Comparison of ENCODE assay signal across 13 mouse cellular contexts in the genomic region with DNA sequence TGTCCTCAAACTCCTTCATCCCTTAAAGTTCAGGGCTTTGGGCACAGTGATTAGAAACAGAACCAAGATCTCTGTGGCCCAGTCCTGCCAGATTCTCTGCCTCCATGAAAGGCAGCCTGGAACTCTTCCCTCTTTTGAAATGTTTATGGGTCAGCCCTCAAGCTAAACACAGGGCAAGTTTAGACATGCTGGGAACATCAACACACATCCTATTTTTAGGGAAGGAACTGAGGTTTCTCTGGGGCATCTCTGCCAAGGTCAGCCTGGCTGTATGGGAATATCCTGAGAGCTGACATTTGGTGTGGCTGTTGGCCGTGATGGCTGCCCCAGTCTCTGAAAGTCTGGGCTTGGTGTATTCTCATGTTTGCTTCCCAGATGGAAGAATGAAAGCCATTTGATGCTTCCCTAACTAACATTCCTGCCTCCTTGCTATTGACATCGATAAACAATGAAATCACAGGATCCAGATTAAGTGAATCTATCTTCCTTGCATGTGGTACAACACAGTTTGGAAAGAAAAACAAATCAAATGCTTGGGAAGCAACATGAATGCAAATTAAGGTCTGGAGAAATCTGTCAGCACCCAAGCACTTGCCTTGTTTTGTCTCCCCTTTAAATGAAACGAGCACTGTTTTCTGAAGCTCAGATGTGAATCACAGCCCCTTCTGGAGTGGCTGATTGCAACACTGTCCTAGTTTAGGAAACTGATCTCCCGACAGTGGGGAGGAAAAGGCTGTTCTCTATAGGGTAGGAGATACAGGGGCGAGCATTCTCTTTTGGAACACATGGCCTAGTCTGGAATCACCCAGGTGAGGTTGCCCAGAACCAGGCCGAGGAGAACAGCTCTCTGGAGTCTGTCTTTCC. TPM values are rescaled to one million over a fixed set of nuclear protein-coding genes. Genes with fewer than 3 reads are reported as not detected.
DNase-seq lines count a peak whose midpoint lies in the region; ATAC-seq and TF ChIP-seq lines count a peak whose summit lies in the region.
"Had no signal": no experiment of that assay in that cellular context is flagged by ENCODE, and none has a peak within 500 bp of the region (broad histone marks: within the 10 kb centered on the region; RNA-seq: fewer than 3 reads in every experiment).

No protein-coding gene starts in this region.

- no peak for TF ChIP-seq CTCF in forebrain, postnatal 0 days (IDR thresholded peaks at IDR 0.05; ENCODE audit: low read depth)
- TF ChIP-seq CTCF in lung, adult 2 months (IDR thresholded peaks at IDR 0.05; ENCODE audit: insufficient read depth, low read length): no peak
- TF ChIP-seq CTCF in small intestine, adult 2 months (IDR thresholded peaks at IDR 0.05; ENCODE audit: extremely low read depth, insufficient read length, insufficient replicate concordance, low read depth, low read length): no peak

- H3K9ac ChIP-seq in forebrain, postnatal 0 days: no peak overlapping the region
- H3K9ac ChIP-seq: heart, embryonic 12.5 days; liver, embryonic 14.5 days; stomach, embryonic 15.5 days had no signal

- WGBS in forebrain, postnatal 0 days: 40% methylated on average over 6 of the region's 6 CpGs
- WGBS in forebrain, embryonic 10.5 days: 74% methylated on average over 6 of the region's 6 CpGs
- 39% methylated on average over 6 of the region's 6 CpGs for WGBS in lung, adult 2 months
- 56% methylated on average over 6 of the region's 6 CpGs for WGBS in small intestine, adult 2 months

- H3K4me3 ChIP-seq in forebrain, postnatal 0 days (ENCODE audit: low read depth, low read length): no peak overlapping the region
- H3K4me3 ChIP-seq in forebrain, embryonic 10.5 days: no peak overlapping the region
- H3K4me3 ChIP-seq in lung, adult 2 months (replicated peaks; ENCODE audit: extremely low read depth, low read depth, low read length): no peak overlapping the region
- no peak overlapping the region for H3K4me3 ChIP-seq in small intestine, adult 2 months (ENCODE audit: low read depth, low read length)
- H3K4me3 ChIP-seq: heart, embryonic 12.5 days; stomach, embryonic 15.5 days had no signal

- TF ChIP-seq POLR2A in lung, adult 2 months (IDR thresholded peaks at IDR 0.05; ENCODE audit: borderline replicate concordance, extremely low read depth, low read depth, low read length): no peak
- TF ChIP-seq POLR2A in small intestine, adult 2 months (IDR thresholded peaks at IDR 0.05; ENCODE audit: low read depth, low read length): no peak

- H3K36me3 ChIP-seq in forebrain, postnatal 0 days (ENCODE audit: insufficient read depth): no peaks in the 10 kb centered on the region
- no peaks in the 10 kb centered on the region for H3K36me3 ChIP-seq in forebrain, embryonic 10.5 days (replicated peaks)
- H3K36me3 ChIP-seq in small intestine, adult 2 months (ENCODE audit: control insufficient read depth, insufficient read depth, low read length): no peaks in the 10 kb centered on the region
- H3K36me3 ChIP-seq: heart, embryonic 12.5 days; stomach, embryonic 15.5 days had no signal

- ATAC-seq in forebrain, postnatal 0 days: peak; percentile 66; the same call in 1 of the 2 replicates

- peak; percentile 23 for DNase-seq in forebrain, postnatal 0 days
- no peak for DNase-seq in forebrain, embryonic 10.5 days (ENCODE audit: extremely low spot score, low spot score)
- peak; percentile 27 to 51 for DNase-seq in lung, adult 18-20 months
- DNase-seq in lung, adult 2 months: no peak
- peak; percentile 65 to 69 for DNase-seq in cerebellum, postnatal 36 days
- DNase-seq in MN1 (ENCODE audit: low spot score): no peak
- DNase-seq in kidney, postnatal 4 days: no peak
- DNase-seq: kidney, adult 18-20 months; retina, postnatal 1 day had no signal

- H3K27me3 ChIP-seq in forebrain, postnatal 0 days (ENCODE audit: insufficient read depth, low read length): no peaks in the 10 kb centered on the region
- H3K27me3 ChIP-seq in forebrain, embryonic 10.5 days (ENCODE audit: poor library complexity, severe bottlenecking): no peaks in the 10 kb centered on the region
- no peaks in the 10 kb centered on the region for H3K27me3 ChIP-seq in small intestine, adult 2 months (ENCODE audit: control insufficient read depth, insufficient read depth, low read length)
- H3K27me3 ChIP-seq: heart, embryonic 12.5 days; stomach, embryonic 15.5 days had no signal

- no peak overlapping the region for H3K4me2 ChIP-seq in forebrain, postnatal 0 days (ENCODE audit: low read depth)
- H3K4me2 ChIP-seq: heart, embryonic 12.5 days; stomach, embryonic 15.5 days had no signal

- 0 out of 2 replicates have a peak overlapping the region, but pooled peaks have one; percentile 40 for H3K27ac ChIP-seq in forebrain, postnatal 0 days (ENCODE audit: low read depth, low read length)
- no peak overlapping the region for H3K27ac ChIP-seq in forebrain, embryonic 10.5 days
- H3K27ac ChIP-seq in small intestine, adult 2 months (ENCODE audit: insufficient read depth, low read depth, low read length): peak overlapping the region; percentile 57
- H3K27ac ChIP-seq: liver, embryonic 14.5 days; stomach, embryonic 15.5 days had no signal

- 0 out of 2 replicates have a peak, but pooled peaks cover 7% of the 10 kb centered on the region for H3K4me1 ChIP-seq in forebrain, postnatal 0 days (ENCODE audit: insufficient read depth)
- no peaks in the 10 kb centered on the region for H3K4me1 ChIP-seq in forebrain, embryonic 10.5 days
- H3K4me1 ChIP-seq in lung, adult 2 months (ENCODE audit: control insufficient read depth, insufficient read depth, low read length): no peaks in the 10 kb centered on the region
- no peaks in the 10 kb centered on the region for H3K4me1 ChIP-seq in small intestine, adult 2 months (ENCODE audit: control insufficient read depth, insufficient read depth, insufficient read length, low read length)
- H3K4me1 ChIP-seq: stomach, embryonic 15.5 days had no signal

- no peaks in the 10 kb centered on the region for H3K9me3 ChIP-seq in forebrain, postnatal 0 days (ENCODE audit: low read length)
- no peaks in the 10 kb centered on the region for H3K9me3 ChIP-seq in forebrain, embryonic 10.5 days
- H3K9me3 ChIP-seq: heart, embryonic 12.5 days; stomach, embryonic 15.5 days had no signal

RNA-seq across cellular contexts. Expression of a gene that starts 37.7 kb away (rescaled TPM):
- total RNA-seq in forebrain, postnatal 0 days (2014; rRNA removed): 129 and 142 TPM in 2 replicates
- 62.0 and 81.8 TPM in 2 replicates for polyA plus RNA-seq in forebrain, postnatal 0 days (2015; fragmentation: Nextera tagmentation; extraction: Ambion mirVana)
- 8.0 and 8.7 TPM in 2 replicates for polyA plus RNA-seq in forebrain, embryonic 10.5 days (2016; fragmentation: Nextera tagmentation; extraction: Ambion mirVana)
- 6.0 and 7.6 TPM in 2 replicates for polyA plus RNA-seq in lung, adult 2 months (2012; rRNA removed)
- polyA plus RNA-seq in small intestine, adult 2 months (2012; rRNA removed): 0.35 and 0.81 TPM in 2 replicates

Comparison
In these comparisons a context has a peak if more than half of its experiments do, and no peak if none do; other contexts are left out.
1. DNase-seq: peak in forebrain, postnatal 0 days (single experiment), lung, adult 18-20 months (2 of 2) and cerebellum, postnatal 36 days (2 of 2); none in forebrain, embryonic 10.5 days (single experiment), lung, adult 2 months (single experiment), MN1 (single experiment) and kidney, postnatal 4 days (0 of 2).